Mouse (Mus musculus): Measurements from ENCODE around the gene Pdzd2.

Pdzd2 gene

DNA sequence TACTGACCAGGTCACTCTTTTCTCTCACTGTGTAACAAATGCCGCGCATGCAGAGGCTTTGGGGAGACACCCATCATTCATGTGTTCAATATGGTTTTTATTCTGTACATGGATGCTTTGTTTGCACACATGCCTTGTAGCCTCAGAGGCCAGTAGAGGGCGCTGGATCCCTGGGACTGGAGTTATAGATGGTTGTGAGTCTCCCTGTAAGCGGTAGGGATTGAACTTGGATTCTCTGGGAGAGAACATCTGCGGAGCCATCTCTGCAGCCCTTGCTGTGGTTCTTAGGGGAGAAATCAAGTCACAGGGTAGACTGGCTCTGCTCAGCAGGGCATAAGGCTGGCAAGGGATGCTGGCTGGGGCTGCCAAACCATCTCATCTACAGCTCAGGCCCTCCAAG lies 161.4 kb downstream of the Pdzd2 start:
- DNase-seq (ENCODE audit: low spot score in 2 of 2), result peak in 1 of 2 experiments; percentile 16

- DNase-seq (ENCODE audit: low spot score in 2 of 2), result no peak
These were observed 162.0 kb downstream of the Pdzd2 start for GRCm38 (mm10) chr15:12577715-12578114.

DNA sequence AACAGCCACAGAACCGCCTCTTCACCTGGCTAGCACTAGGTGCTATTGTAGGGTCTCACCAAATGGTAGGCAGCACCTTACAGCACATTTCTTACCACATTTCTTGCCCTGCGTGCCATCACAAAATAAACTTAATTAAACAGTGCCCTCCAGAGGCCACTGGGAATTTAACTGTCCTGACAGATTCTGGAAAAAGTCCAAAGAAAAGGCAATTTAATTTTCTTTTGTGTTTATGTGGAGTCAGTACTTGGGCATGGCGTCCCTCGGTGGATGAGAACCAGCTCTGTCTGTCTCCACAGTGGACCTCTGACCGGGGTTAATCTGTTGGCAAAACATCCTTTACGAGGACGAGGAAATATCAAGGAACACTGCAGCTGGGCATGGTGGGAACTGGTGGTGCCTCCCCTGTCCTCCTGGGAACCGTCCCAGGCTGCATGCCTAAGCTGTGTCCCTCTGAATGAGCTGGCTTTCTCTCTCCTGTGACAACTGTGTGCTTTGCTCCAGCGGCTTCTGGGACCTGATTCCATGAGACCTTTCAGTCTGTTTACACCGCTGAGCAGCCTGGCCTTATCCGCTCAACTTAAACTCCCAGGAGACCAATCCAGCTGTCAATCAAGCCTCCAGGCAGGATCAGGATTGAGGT lies 162.5 kb downstream of the Pdzd2 start:
- DNase-seq (ENCODE audit: low spot score in 2 of 2), result peak; percentile 21 to 66

DNA sequence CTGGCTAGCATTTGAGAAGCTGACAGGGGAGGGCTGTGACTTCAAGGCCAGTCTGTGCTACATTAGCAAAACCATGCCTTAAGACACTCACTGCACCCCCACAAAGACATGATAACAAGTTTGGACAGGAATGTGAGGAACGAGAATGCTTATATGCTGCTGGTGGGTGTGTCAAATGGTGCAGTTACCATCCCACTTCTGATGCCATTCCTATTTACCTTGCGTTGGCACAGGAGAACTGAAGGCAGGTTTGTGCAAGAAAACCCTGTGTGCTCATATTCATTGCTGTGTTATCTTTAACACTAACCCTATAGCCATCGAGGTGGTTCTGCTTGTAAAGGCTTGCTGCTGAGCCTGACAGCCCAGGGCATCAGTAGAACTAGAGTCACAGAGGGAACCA lies 166.1 kb downstream of the Pdzd2 start:
- DNase-seq (ENCODE audit: low spot score in 2 of 2), result no peak

DNA sequence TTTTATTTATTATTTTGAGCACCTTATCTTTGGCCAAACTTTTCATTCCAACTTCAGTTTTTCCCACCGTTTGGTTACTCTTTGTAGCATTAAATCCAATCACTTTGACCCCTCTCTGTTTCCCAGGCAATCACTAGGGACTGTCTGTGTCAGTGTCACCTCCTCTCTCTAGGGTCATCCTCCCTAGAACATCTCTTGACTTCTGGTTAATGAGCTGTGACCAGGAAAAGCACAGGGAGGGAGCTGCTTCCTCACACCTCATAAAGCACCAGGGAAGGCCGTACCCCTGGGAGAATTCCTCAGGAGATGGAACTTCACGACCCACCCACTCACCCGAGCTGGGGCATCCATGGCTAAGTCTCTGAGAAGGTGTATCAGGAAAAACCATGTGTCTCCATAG lies 168.6 kb downstream of the Pdzd2 start:
- no peak for DNase-seq (ENCODE audit: low spot score in 2 of 2)

DNA sequence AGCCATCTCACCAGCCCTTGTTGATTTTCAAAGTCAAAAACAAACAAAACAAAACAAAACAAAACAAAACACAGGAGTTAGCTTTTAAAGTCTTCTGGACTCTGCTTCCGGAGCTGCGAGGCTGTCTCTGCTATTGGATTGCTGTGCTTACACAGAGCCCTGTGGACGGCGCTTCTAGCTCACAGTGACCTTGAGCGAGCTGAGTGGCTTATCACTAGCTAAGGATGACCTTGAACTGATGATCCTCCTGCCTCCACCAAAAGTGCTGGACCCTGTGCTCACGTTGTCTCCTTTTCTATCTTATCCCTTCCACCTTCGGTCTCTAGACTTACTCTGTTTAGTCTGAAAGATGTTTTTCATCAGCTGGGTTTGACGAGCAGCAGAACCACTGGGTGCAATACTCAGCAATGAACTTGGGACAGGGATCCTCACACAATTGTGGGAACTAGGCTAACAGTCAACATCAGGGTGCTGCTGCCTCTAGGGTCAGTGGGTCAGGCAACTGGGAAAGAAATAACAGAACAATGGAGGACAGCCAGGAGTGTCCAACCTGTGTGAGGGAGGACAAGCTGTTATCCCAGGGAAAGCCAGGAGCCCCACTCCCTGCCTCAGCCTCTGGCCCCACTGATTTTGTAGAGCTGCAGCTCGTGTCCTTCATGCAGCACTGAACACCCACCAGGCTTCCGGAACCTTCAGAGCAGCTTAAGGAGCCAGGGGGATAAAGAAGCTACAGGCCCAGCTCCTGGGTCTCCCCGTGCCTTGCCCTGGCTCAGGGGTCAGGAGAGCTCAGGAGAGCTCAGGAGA lies 172.9 kb downstream of the Pdzd2 start:
- no peak for DNase-seq (ENCODE audit: low spot score in 2 of 2)

- DNase-seq (ENCODE audit: low spot score in 2 of 2), result peak; percentile 32 to 58
These were observed 174.4 kb downstream of the Pdzd2 start for GRCm38 (mm10) chr15:12565281-12565680.

DNA sequence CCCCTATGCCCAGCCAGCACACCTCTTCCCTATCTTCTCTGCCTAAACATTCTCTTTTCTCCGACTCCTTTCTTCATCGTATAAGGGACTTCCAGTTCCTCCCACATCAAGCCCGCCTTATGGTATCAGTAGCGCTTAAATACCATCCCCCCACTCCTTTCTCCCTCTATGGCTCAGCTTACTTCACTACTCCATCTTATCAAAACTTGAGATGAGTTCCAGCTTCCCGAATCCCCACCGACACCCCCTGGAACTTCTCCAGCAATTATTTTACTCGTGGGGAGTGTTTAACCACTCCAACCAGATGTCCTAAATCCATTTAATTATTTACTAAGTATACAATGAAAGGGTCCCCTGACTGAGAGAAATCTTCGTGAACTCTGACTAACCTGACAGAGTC lies 179.2 kb downstream of the Pdzd2 start:
- DNase-seq (ENCODE audit: low spot score in 2 of 2), result no peak

GRCm38 (mm10) chr15:12557663-12558436 lies 181.9 kb downstream of the Pdzd2 start:
- DNase-seq (ENCODE audit: low spot score in 2 of 2), result no peak

DNA sequence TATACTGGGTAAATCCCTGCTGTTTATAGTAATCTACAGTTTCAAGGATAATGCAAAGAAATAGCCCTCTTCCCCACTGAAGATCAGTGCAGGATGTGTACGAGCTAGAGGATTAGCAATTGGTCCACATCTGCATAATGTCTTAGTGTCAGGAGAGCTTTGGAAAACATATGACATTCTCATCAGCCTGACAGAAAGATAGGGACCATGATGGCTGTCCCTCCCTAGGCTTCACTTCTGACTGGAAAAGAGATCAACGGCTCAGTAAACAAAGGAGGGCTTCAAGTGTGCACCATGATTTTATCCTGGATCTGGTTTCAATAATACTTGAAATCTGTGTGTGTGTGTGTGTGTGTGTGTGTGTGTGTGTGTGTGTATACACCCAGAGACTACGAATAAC lies 186.5 kb downstream of the Pdzd2 start:
- peak; percentile 39 to 76 for DNase-seq (ENCODE audit: low spot score in 2 of 2)

DNA sequence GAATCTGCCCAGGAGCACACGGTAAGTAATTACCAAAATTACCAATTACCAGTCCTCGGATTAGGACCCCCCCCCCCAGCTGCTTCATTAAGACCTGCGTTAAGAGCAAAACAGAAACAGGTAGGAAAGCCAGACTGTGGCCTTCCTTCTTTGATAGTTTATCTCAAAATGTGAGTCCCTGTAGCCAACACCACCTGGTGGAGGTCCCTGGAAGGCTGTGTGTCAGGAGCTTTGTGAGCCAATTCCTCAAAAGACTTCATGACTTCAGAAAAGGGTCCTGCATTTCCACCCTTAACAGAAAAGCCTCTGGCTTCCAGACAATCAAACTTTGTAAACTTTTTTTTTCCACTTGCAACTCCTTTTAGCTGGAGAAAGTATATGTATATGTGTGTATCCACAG lies 188.8 kb downstream of the Pdzd2 start:
- DNase-seq (ENCODE audit: low spot score in 2 of 2), result no peak

DNA sequence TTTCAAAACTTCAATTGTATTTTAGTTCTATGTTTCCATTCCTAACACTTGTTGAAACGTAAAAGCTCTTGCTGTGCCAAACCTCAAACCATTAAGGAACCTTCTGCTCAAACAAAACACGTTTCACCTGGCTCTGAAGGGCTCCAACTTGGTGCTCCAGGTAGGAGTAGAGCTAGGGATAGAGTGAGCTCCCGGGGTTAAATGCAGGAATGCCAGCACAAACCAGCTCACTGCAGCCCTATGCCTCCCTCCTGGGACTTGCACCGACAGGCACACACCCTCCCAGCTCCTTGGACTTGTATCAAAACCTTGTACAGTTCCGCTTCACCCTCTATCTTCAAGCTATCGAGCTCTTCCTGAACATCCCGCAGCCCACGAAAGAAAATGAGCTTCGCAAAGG lies 189.3 kb downstream of the Pdzd2 start:
- DNase-seq (ENCODE audit: low spot score in 2 of 2), result peak; percentile 49 to 52

DNA sequence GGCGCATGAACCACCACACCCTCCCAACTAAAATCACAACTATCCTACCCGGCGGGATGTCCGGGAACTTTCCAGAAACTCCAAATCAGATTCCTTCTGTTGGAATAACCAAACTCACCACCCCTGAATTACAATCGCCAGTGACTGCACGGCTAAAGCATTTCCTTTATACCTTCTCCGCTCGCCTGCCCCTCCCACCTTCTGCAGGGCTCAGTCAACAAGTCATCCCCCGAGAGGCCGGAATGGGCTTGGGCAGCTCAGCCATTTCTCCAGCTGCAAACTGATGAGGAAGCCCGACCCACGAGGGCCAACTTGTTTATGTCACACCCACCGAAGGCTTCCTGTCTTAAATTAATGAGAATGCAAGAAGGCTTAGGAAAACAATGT lies 189.8 kb downstream of the Pdzd2 start:
- DNase-seq (ENCODE audit: low spot score in 2 of 2), result peak; percentile 88 to 92

- DNase-seq (ENCODE audit: low spot score in 2 of 2), result peak in 1 of 2 experiments; percentile 42
These were observed 190.3 kb downstream of the Pdzd2 start for GRCm38 (mm10) chr15:12549271-12549918.

DNA sequence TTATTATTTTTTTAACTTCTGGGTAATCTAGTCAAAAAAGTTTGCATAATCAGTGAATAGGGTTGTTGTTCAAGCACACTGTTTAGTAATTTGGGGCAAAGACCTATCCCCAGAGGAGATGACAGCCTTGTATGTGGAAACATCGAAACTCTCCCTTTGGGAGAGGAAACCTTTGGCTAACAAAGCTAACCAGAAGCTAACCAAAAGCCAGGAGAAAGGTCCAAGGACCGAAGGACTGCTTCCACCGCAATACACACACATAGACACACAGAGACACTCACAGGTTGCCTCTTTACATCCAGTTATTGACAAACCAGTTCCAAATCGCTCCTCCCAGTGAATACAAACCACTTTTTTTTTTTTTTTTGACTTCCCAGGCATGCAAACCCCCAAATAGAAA lies 191.0 kb downstream of the Pdzd2 start:
- peak; percentile 41 to 43 for DNase-seq (ENCODE audit: low spot score in 2 of 2)

- no peak for DNase-seq (ENCODE audit: low spot score in 2 of 2)
These were observed 191.9 kb downstream of the Pdzd2 start for GRCm38 (mm10) chr15:12547640-12548405.

GRCm38 (mm10) chr15:12546781-12547180 lies 192.9 kb downstream of the Pdzd2 start:
- DNase-seq (ENCODE audit: low spot score in 2 of 2), result no peak

DNA sequence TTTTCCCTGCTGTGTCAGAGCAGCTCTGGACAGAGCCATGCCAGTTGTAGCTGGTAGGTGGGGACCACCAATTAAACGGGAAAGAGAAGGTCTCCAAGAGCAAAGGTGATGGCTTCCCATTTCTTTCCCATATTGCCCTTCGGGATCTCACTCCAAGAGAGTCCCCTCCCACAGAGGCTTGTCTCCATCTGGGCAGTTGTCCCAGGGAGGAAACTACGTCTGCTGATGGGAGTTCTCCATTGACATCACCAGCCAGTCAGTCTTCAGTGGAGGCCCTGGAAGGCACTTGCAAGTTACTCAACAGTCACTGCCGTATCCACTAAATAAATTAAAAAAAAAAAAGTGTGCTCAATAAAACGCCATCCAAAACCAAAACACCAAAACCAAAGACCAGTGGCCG lies 194.1 kb downstream of the Pdzd2 start:
- DNase-seq (ENCODE audit: low spot score in 2 of 2), result peak; percentile 73 to 74

DNA sequence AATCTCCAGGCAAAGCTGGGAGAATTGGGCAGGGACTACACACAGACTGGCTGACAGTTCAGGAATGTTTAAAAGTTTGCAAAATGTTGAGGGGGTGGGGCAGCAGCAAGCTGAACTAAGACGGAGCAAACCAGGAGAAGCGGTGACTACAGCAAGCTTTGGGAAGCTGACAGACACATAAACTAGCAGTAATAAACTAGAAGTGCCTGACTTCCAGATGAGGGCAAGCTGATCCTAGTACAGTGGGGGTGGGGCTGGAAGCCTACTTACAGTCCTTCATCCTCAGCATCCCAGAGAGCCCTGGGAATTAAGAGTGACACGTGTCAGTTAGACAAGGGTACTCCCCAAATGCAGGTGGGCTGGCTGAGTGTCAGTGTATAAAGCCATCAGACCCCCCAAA lies 194.5 kb downstream of the Pdzd2 start:
- DNase-seq (ENCODE audit: low spot score in 2 of 2), result peak in 1 of 2 experiments; percentile 9

GRCm38 (mm10) chr15:12543686-12544325 lies 195.9 kb downstream of the Pdzd2 start:
- DNase-seq (ENCODE audit: low spot score in 2 of 2), result no peak

GRCm38 (mm10) chr15:12542316-12542715 lies 197.4 kb downstream of the Pdzd2 start:
- DNase-seq (ENCODE audit: low spot score in 2 of 2), result no peak

Measured in heart, adult 9 months (tissue).